ENCODE assay signal across 9 mouse cellular contexts in genomic region chr13:41250318-41250981, GRCm38 (mm10). TPM values are rescaled to one million over a fixed set of nuclear protein-coding genes. Genes with fewer than 3 reads are reported as not detected.
A peak's percentile ranks its signal among the peaks of the same experiment; 100 is the strongest.
DNase-seq lines count a peak whose midpoint lies in the region; ATAC-seq and TF ChIP-seq lines count a peak whose summit lies in the region.
"Had no signal": no experiment of that assay in that cellular context is flagged by ENCODE, and none has a peak within 500 bp of the region (broad histone marks: within the 10 kb centered on the region; RNA-seq: fewer than 3 reads in every experiment).

No protein-coding gene starts in this region.

- H3K4me2 ChIP-seq in heart, embryonic 12.5 days: peak overlapping the region; percentile 88
- H3K4me2 ChIP-seq in CH12.LX (ENCODE audit: insufficient read depth, low read depth, poor library complexity, severe bottlenecking): peak overlapping the region; percentile 80
- H3K4me2 ChIP-seq in hindbrain, embryonic 13.5 days: peak overlapping the region; percentile 73
- H3K4me2 ChIP-seq in lung, embryonic 16.5 days (ENCODE audit: low read depth, low read length): peak overlapping the region; percentile 93

- no peaks in the 10 kb centered on the region; the same call in none of the 2 replicates for H3K79me2 ChIP-seq in CH12.LX (replicated peaks; ENCODE audit: control insufficient read depth, extremely low read depth, insufficient read depth, poor library complexity, severe bottlenecking)

- no peaks in the 10 kb centered on the region for H3K27me3 ChIP-seq in heart, embryonic 12.5 days (replicated peaks)
- H3K27me3 ChIP-seq in CH12.LX (replicated peaks): no peaks in the 10 kb centered on the region
- H3K27me3 ChIP-seq in hindbrain, embryonic 13.5 days: 0 out of 2 replicates have a peak, but pooled peaks cover 4% of the 10 kb centered on the region
- H3K27me3 ChIP-seq in lung, embryonic 16.5 days (ENCODE audit: control insufficient read depth, insufficient read depth, low read depth, low read length): no peaks in the 10 kb centered on the region

- no peaks in the 10 kb centered on the region for H3K9me3 ChIP-seq in heart, embryonic 12.5 days (replicated peaks)
- no peaks in the 10 kb centered on the region for H3K9me3 ChIP-seq in CH12.LX (replicated peaks; ENCODE audit: low read length)
- no peaks in the 10 kb centered on the region for H3K9me3 ChIP-seq in hindbrain, embryonic 13.5 days
- no peaks in the 10 kb centered on the region for H3K9me3 ChIP-seq in lung, embryonic 16.5 days (ENCODE audit: control insufficient read depth, low read length)

- no peak for ATAC-seq in heart, embryonic 12.5 days (ENCODE audit: insufficient number of reproducible peaks, low FRiP score)
- no peak; the same call in 1 of the 2 replicates for ATAC-seq in hindbrain, embryonic 13.5 days (ENCODE audit: low FRiP score)
- ATAC-seq in lung, embryonic 16.5 days (ENCODE audit: low read depth): no peak
- no peak for ATAC-seq in activated CD4-positive, CD25-positive, alpha-beta regulatory T cell, adult 4 months

- no peak for TF ChIP-seq CTCF in CH12.LX (conservative IDR thresholded peaks at IDR 0.05 in 1 of 2, IDR thresholded peaks at IDR 0.05 in 1 of 2; ENCODE audit: low read depth in 2 of 2, low read length in 2 of 2)

- H3K9ac ChIP-seq in heart, embryonic 12.5 days: peak overlapping the region; percentile 89
- peak overlapping the region; percentile 76 for H3K9ac ChIP-seq in CH12.LX (ENCODE audit: insufficient read depth, low read depth)
- peak overlapping the region; percentile 87 for H3K9ac ChIP-seq in hindbrain, embryonic 13.5 days
- peak overlapping the region; percentile 82 for H3K9ac ChIP-seq in lung, embryonic 16.5 days (ENCODE audit: low read length)

- intact Hi-C loops in heart, postnatal 25 days (cut with DNase I): no loop called here

- no peak for DNase-seq in heart, postnatal 25 days (ENCODE audit: low spot score)
- DNase-seq in CH12.LX (ENCODE audit: extremely low read depth): no peak
- DNase-seq in cerebellum, adult 9-11 months: no peak

- dilution Hi-C loops in CH12.LX (cut with MboI; ENCODE audit: extremely low pct_ligation_motif_present, extremely low pct_unique_long_range_greater_than_20kb, low sequenced_read_pairs): no loop called here

- no peaks in the 10 kb centered on the region for H3K36me3 ChIP-seq in heart, embryonic 12.5 days
- H3K36me3 ChIP-seq in CH12.LX (replicated peaks in 1 of 2; ENCODE audit: control insufficient read depth in 1 of 2, insufficient read depth in 1 of 2, low read length in 1 of 2): peaks cover 0 to 20% of the 10 kb centered on the region in 2 experiments
- H3K36me3 ChIP-seq in hindbrain, embryonic 13.5 days: no peaks in the 10 kb centered on the region
- H3K36me3 ChIP-seq in lung, embryonic 16.5 days (ENCODE audit: control insufficient read depth, insufficient read depth, low read length): no peaks in the 10 kb centered on the region

- in situ Hi-C loops in CH12.LX (cut with MboI; ENCODE audit: low pct_ligation_motif_present, low pct_unique_long_range_greater_than_20kb, low sequenced_read_pairs): no loop called here

- H3K4me1 ChIP-seq in heart, embryonic 12.5 days (replicated peaks): peaks cover 13% of the 10 kb centered on the region
- peaks cover 3 to 20% of the 10 kb centered on the region in 2 experiments; a peak in 3 of 4 replicates for H3K4me1 ChIP-seq in CH12.LX (ENCODE audit: control insufficient read depth in 1 of 2, insufficient read depth in 2 of 2)
- no peaks in the 10 kb centered on the region; the same call in 1 of the 2 replicates for H3K4me1 ChIP-seq in brown adipose tissue, adult 24 weeks (ENCODE audit: control insufficient read depth, insufficient read depth, insufficient read length, low read length)
- H3K4me1 ChIP-seq in hindbrain, embryonic 13.5 days (replicated peaks): peaks cover 22% of the 10 kb centered on the region
- H3K4me1 ChIP-seq in lung, embryonic 16.5 days (replicated peaks; ENCODE audit: control insufficient read depth, insufficient read depth, low read length): peaks cover 21% of the 10 kb centered on the region

- TF ChIP-seq RAD21 in CH12.LX (IDR thresholded peaks at IDR 0.05; ENCODE audit: low read depth, low read length): no peak

- peak overlapping the region; percentile 82 for H3K27ac ChIP-seq in heart, embryonic 12.5 days (ENCODE audit: poor library complexity, severe bottlenecking)
- H3K27ac ChIP-seq in CH12.LX (ENCODE audit: insufficient read depth, low read depth): peak overlapping the region; percentile 34; the same call in 1 of the 2 replicates
- no peak overlapping the region for H3K27ac ChIP-seq in brown adipose tissue, adult 24 weeks (replicated peaks; ENCODE audit: low read depth, low read length)
- H3K27ac ChIP-seq in hindbrain, embryonic 13.5 days: peak overlapping the region; percentile 93
- H3K27ac ChIP-seq in lung, embryonic 16.5 days (ENCODE audit: low read length): peak overlapping the region; percentile 84; the same call in 1 of the 2 replicates

- WGBS in heart, embryonic 12.5 days: under 1% methylated on average over 27 of the region's 27 CpGs
- WGBS in hindbrain, embryonic 13.5 days: 3% methylated on average over 27 of the region's 27 CpGs
- under 1% methylated on average over 26 of the region's 27 CpGs for WGBS in lung, embryonic 16.5 days

- TF ChIP-seq EP300 in CH12.LX (IDR thresholded peaks at IDR 0.05; ENCODE audit: low read length): no peak

- TF ChIP-seq POLR2A in CH12.LX (IDR thresholded peaks at IDR 0.05; ENCODE audit: low read depth, low read length): no peak

- peak overlapping the region; percentile 94 for H3K4me3 ChIP-seq in heart, embryonic 12.5 days
- H3K4me3 ChIP-seq in CH12.LX (replicated peaks in 1 of 3; ENCODE audit: low read depth in 2 of 3, low read length in 2 of 3, poor library complexity in 1 of 3): peak overlapping the region; percentile 78 to 94 (median 90)
- peak overlapping the region; percentile 98 for H3K4me3 ChIP-seq in brown adipose tissue, adult 24 weeks (ENCODE audit: insufficient read depth, low read depth, low read length)
- peak overlapping the region; percentile 76 for H3K4me3 ChIP-seq in hindbrain, embryonic 13.5 days
- H3K4me3 ChIP-seq in lung, embryonic 16.5 days (ENCODE audit: low read length): peak overlapping the region; percentile 73

TF ChIP-seq in CH12.LX, 34 proteins besides CTCF, POLR2A, EP300 and RAD21 (continues in another document):
- TF ChIP-seq SMC3 (IDR thresholded peaks at IDR 0.05; ENCODE audit: low read depth, low read length) (no peak), CHD2 (IDR thresholded peaks at IDR 0.05; ENCODE audit: low read length) (peak; percentile 27; the same call in 1 of the 2 replicates), ZMIZ1 (IDR thresholded peaks at IDR 0.05; ENCODE audit: low read depth, low read length) (no peak), BHLHE40 (IDR thresholded peaks at IDR 0.05; ENCODE audit: low read depth, low read length) (peak; percentile 70), MYC (IDR thresholded peaks at IDR 0.05; ENCODE audit: low read depth, low read length) (no peak), ZNF384 (IDR thresholded peaks at IDR 0.05; ENCODE audit: low read depth, low read length) (peak; percentile 85), CHD1 (IDR thresholded peaks at IDR 0.05; ENCODE audit: low read depth, low read length) (0 out of 2 replicates have a peak, but pooled peaks have one; percentile 26), USF1 (IDR thresholded peaks at IDR 0.05; ENCODE audit: low read depth, low read length) (no peak), MXI1 (IDR thresholded peaks at IDR 0.05; ENCODE audit: low read depth, low read length) (peak; percentile 38), ELF1 (IDR thresholded peaks at IDR 0.05; ENCODE audit: low read depth, low read length) (0 out of 2 replicates have a peak, but pooled peaks have one; percentile 34), MAX (IDR thresholded peaks at IDR 0.05; ENCODE audit: low read length) (peak; percentile 49; the same call in 1 of the 2 replicates), POLR2AphosphoS2 (IDR thresholded peaks at IDR 0.05; ENCODE audit: low read depth, low read length) (no peak), HCFC1 (IDR thresholded peaks at IDR 0.05; ENCODE audit: low read depth, low read length) (no peak), ZC3H11A (IDR thresholded peaks at IDR 0.05; ENCODE audit: low read depth, low read length) (no peak)

RNA-seq across cellular contexts. Expression of gene Smim13, which starts 0.8 kb away (rescaled TPM):
- 13.6 and 14.5 TPM in 2 replicates for polyA plus RNA-seq in heart, embryonic 12.5 days (2016; fragmentation: Nextera tagmentation; extraction: Ambion mirVana)
- 10 to 100 TPM; 23.3 to 24.5 TPM for total RNA-seq in heart, postnatal 25 days (2021)
- total RNA-seq in CH12.LX (2012; rRNA removed) (4.4 and 5.2 TPM in 2 replicates), CH12.LX (2014; rRNA removed) (13.4 and 13.5 TPM in 2 replicates)
- polyA plus RNA-seq in CH12.LX (2012; ENCODE audit: insufficient read length, low read depth): 10.8 and 11.6 TPM in 2 replicates
- 6.3 and 7.3 TPM in 2 replicates for polyA plus RNA-seq in brown adipose tissue, adult 24 weeks (2012; ENCODE audit: insufficient read depth, insufficient read length, missing spikeins)
- polyA plus RNA-seq in hindbrain, embryonic 13.5 days (2015; fragmentation: Nextera tagmentation; extraction: Ambion mirVana): 19.1 and 20.1 TPM in 2 replicates
- polyA plus RNA-seq in lung, embryonic 16.5 days (2015; fragmentation: Nextera tagmentation; extraction: Ambion mirVana): 12.4 and 13.2 TPM in 2 replicates
- polyA plus RNA-seq in activated CD4-positive, CD25-positive, alpha-beta regulatory T cell, adult 4 months (2017; shearing (Covaris generic)): 1 to 10 TPM; 3.7 to 3.8 TPM

RNA-seq across cellular contexts. Expression of gene Gm17364, which starts 23.3 kb away (rescaled TPM):
- polyA plus RNA-seq in heart, embryonic 12.5 days (2016; fragmentation: Nextera tagmentation; extraction: Ambion mirVana): not detected in 2 replicates
- total RNA-seq in heart, postnatal 25 days (2021): not detected
- total RNA-seq in CH12.LX (2012; rRNA removed): not detected in 2 replicates
- total RNA-seq in CH12.LX (2014; rRNA removed): not detected in 2 replicates
- 17.3 TPM in 1 of 2 replicates, not detected in the other for polyA plus RNA-seq in CH12.LX (2012; ENCODE audit: insufficient read length, low read depth)
- polyA plus RNA-seq in brown adipose tissue, adult 24 weeks (2012; ENCODE audit: insufficient read depth, insufficient read length, missing spikeins): not detected in 2 replicates
- polyA plus RNA-seq in hindbrain, embryonic 13.5 days (2015; fragmentation: Nextera tagmentation; extraction: Ambion mirVana): not detected in 2 replicates
- polyA plus RNA-seq in lung, embryonic 16.5 days (2015; fragmentation: Nextera tagmentation; extraction: Ambion mirVana): not detected in 2 replicates
- polyA plus RNA-seq in activated CD4-positive, CD25-positive, alpha-beta regulatory T cell, adult 4 months (2017; shearing (Covaris generic)): not detected
- total RNA-seq: common myeloid progenitor, adult 5-6 weeks had no signal

RNA-seq across cellular contexts. Expression of gene Elovl2, which starts 30.2 kb away (rescaled TPM):
- 1.9 and 2.1 TPM in 2 replicates for polyA plus RNA-seq in heart, embryonic 12.5 days (2016; fragmentation: Nextera tagmentation; extraction: Ambion mirVana)
- total RNA-seq in heart, postnatal 25 days (2021): under 1 TPM in 1 of 2 experiments, not detected in 1; 0.16 TPM
- not detected in 2 replicates for total RNA-seq in CH12.LX (2012; rRNA removed)
- not detected in 2 replicates for total RNA-seq in CH12.LX (2014; rRNA removed)
- polyA plus RNA-seq in CH12.LX (2012; ENCODE audit: insufficient read length, low read depth): not detected in 2 replicates
- not detected in 2 replicates for polyA plus RNA-seq in brown adipose tissue, adult 24 weeks (2012; ENCODE audit: insufficient read depth, insufficient read length, missing spikeins)
- 40.8 and 43.1 TPM in 2 replicates for polyA plus RNA-seq in hindbrain, embryonic 13.5 days (2015; fragmentation: Nextera tagmentation; extraction: Ambion mirVana)
- 3.5 and 3.6 TPM in 2 replicates for polyA plus RNA-seq in lung, embryonic 16.5 days (2015; fragmentation: Nextera tagmentation; extraction: Ambion mirVana)
- not detected for polyA plus RNA-seq in activated CD4-positive, CD25-positive, alpha-beta regulatory T cell, adult 4 months (2017; shearing (Covaris generic))
- total RNA-seq: common myeloid progenitor, adult 5-6 weeks had no signal
